Mouse (Mus musculus) right cerebral cortex, postnatal 14 days (tissue): ENCODE results near the gene Cacna1h.

Experiments
- DNase-seq: peaks from one replicate; pipeline ENCODE4 v3.0.0; 2022

Gene Cacna1h

DNA sequence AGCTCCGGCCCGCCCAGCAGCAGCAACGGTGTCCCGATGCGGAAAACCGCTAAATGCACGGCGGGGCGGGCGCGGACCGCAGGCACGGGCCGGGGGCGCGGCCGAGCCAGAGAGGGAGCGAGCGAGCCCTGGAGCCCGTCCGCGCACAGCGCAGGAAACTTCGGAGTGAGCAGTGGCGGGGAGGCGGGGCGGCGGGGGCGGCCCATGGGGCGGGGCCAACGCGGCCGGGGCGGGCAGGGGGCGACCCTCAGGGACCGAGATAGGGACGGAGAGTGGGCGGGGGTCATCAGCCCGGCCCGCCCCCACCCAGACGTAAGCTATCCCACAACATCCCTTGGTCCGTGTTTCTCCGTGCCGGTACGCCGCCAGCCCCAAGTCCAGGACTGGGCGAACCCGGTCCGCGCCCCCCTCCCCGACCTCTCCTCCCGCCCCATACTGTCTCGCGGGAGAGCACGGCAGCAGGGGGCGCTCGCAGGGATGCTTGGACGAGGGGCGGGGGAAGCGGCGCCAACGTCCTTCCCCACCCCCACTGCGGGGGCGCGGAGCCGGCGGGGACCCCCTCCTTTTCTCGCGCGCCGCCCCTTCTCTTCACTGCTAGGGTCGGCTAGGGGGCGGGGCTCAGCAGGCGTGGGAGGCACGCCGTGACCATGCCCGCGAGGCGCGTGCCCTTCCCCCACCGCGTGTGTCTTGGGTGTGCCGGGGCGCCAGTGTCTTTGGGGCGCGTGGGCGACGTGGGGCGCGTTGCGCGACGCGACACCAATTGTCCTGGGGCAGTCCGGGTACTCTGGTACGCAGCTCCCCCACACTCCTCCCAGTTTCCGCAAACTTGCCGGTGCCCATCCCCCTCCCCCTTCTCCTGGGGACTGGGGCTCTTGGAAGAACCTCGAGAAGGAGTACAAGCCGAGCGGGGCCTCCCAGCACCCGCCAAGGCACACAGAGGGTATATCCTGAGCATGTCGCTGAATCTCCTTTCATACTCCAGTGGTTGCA, at the start of gene Cacna1h:
TSS of gene Cacna1h (minus strand) at position 167 of the 990 bp plus-strand sequence.
- peak; percentile 90 for DNase-seq

DNA sequence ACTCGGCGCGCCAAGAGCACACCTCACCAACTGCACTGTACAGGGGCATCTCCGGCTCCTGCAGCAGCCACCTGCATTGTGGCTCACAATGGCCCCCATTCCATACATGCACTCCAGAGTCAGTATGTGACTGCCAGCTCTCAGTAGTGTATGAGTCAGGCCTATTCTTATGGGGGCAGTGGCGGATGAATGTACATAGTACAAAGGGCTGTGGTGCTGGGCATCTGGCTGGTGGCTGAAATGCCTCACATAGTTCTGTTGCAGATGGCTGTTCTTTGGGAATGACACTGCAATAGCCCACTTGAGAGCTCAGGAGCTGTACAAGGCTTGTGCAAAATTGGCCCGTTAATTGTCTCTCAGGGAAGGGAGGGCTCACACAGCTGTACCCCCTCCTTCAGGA, 48.5 kb upstream of the Cacna1h start:
- DNase-seq: no peak

DNA sequence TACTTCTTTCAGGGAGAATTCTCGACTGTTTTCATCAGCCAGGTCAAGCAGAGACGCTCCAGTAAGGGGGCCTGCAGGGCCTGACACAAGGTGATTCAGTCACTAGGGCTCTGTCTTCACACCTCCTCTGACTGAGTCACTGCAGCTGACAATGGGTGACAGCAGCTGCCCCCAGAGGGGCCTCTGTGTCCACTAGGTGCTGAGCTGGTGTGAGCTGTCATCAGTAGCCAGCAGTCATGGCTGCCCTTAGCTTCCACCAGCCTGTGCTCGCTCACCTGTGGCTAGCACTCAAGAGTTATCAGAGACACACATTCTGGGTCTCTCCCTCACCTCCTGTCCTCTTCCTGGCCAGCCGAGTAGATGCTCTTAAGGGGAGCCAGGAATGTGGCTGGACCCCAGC, 47.2 kb upstream of the Cacna1h start:
- DNase-seq: no peak

DNA sequence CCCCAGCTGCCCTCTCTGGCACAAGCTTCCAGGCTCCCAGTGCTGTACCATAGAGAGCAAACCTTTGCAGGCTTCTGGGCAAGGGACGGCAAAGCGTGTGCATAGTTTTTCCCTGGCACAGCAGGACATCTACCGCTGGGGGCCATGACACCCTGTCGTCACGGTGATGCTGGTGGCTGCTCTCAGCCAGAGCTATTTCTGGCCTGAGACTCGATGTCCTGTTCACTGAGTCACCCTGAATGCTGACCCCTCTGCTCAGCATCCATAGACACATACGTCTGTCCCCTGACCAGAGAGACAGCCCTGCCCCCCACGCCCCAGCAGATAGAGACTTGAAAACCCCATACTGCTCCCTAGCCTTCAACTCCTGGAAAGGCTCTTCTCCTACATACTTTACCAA, 46.6 kb upstream of the Cacna1h start:
- no peak for DNase-seq

GRCm38 (mm10) chr17:25475946-25476744, 42.6 kb upstream of the Cacna1h start:
- peak; percentile 50 for DNase-seq

- DNase-seq: peak; percentile 57
Measured at GRCm38 (mm10) chr17:25474330-25475077, 40.9 kb upstream of the Cacna1h start.

- no peak for DNase-seq
Measured at GRCm38 (mm10) chr17:25472044-25472443, 38.5 kb upstream of the Cacna1h start.

GRCm38 (mm10) chr17:25471418-25471817, 37.8 kb upstream of the Cacna1h start:
- peak; percentile 42 for DNase-seq

GRCm38 (mm10) chr17:25469798-25470197, 36.2 kb upstream of the Cacna1h start:
- DNase-seq: peak; percentile 71

DNA sequence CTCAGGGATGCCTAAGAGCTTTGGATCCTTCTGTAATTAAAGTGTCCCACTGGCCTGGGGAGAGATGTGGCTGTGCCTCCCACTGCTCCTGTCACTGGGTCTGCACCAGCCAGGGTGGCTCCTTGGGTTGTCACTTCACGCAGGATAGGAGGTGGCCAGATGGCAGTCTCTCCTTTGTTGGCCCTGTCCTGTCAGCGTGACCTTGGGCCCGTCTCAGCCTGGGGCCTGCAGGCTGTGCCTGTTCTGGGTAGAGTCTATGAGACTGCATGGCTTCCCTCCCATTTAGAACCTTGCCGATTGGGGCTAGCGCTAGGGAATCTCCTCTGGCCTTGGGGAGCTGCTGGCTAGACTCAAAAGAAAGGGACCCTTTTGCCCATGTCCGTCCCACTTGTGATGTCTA, 34.7 kb upstream of the Cacna1h start:
- DNase-seq: no peak

DNA sequence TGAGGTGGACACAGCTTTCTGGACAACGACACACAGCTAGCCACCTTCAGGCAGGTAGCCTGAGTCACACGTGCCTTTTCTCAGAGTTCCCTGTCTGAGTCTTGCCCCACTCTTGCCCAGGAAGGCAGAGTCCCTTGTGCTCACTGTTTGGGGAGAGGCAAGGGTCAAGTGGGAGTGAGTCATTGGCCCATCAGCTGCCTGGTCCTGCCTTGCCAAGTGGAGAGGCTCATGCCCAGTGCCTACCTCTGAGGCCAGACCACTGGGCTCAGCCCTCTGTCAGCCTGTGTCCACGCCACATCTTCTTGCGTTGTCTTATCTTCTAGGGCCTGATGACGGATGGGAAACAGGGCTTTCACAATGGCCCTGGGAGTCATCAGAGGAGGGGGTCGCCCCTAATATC, 34.2 kb upstream of the Cacna1h start:
- no peak for DNase-seq

GRCm38 (mm10) chr17:25466257-25466656, 32.7 kb upstream of the Cacna1h start:
- DNase-seq: no peak

DNA sequence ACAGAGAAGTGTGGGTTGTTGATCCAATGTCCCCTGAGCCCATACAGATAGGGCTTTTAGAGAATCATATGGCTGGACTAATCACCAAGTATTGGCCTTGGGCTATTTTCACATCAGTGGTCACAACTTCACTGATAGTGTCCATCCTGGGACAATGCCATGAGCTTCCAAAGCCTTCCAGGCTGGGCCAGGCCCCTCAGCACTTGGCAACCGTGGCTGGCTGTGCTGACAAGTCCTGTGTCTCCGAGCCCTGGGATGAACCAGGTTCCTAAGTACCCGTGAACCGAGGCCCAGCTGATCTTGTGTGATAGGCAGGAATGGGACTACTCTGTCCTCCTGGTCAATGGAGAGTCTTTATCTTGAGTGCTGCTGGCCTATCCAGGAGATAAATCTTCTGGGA, 30.5 kb upstream of the Cacna1h start:
- DNase-seq: no peak

- no peak for DNase-seq
Measured at GRCm38 (mm10) chr17:25463326-25463945, 29.9 kb upstream of the Cacna1h start.

DNA sequence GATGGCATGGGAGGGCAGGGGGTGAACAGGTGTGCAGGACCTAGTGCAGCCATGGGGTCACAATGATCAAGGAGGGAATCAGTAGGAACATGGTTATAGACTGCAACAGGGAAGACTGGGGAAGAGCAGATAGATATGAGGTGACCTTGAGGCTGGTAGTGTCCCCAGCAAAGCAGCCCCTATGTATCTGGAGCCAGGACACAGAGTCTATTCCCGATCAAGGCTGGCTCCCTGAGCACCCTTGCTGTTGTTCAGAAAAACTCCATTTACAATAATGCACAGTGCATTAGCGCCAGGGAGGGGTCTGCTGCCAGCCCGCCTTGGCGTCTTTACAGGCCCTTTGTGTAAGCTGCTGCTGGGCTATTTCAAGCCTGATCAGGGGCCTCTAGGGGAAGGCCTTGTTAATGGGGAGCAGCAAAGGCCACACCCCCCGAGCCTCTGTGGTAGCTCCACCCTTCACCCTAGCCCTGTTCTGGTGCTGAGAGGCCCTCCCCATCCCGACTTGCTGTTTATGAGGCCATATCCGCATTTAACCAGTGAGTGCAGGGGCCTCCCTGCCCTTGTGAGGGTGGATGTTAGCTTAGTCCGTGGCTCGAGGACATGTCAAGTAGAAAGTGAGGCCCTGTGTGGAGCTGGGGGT, 28.8 kb upstream of the Cacna1h start:
- DNase-seq: no peak

GRCm38 (mm10) chr17:25456540-25456939, 23.0 kb upstream of the Cacna1h start:
- peak; percentile 76 for DNase-seq

DNA sequence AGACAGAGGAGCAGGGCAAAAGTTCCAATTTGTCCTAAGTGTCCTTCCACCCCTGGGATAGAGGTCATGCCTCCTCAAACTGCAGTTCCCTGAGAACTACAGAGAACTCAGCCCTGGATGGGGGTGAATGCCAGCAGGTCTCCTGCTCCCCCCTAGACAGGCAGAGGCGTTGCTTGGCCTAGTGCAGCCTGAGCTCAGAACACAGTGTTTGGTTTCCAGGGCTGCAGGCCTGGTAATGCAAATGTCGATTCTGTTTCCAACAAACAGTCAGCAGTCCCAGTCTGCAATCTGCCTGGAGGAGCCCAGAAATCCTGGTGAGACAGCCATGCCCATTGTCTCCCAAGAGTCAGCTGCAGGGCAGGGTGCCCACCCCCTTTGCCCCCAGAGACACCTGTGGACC, 20.7 kb upstream of the Cacna1h start, which contains the start of gene Tekt4:
TSS of gene Tekt4 (plus strand) at position 344 of the 400 bp plus-strand sequence.
- no peak for DNase-seq

DNA sequence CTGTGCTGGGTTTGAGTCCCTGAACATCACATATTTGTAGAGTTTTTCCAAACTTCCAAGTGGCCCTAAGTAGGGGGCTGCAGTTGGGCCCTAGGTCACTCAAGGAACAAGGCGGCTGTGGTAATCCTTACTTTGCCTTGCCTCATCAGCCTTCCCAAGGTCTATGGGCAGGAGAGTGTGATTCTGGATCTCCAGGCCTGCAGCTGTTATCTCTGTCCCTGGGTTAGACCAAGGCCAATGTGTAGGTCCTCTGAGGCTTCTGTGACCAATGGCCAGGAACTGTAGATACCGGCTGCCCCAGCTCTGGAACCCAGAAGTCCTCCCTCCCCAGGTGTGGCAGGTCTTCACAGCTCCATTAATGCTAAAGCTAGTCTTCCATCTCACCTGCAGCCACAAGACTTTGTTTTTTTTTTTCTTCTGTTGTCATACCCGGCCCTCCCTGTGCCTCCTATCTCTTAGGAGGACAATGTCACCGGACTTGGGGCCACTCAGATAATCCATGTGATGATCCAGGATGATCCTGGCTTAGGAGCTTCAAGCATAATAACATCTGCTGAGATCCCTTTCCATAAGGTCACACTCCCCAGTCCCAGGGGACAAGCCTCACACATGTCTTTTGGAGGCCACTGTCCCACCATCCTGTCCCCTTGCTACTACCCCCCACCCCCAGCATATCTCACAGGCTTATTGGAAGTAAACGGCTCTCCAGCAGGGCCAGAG, 18.8 kb upstream of the Cacna1h start:
- DNase-seq: no peak

- no peak for DNase-seq
Measured at GRCm38 (mm10) chr17:25450329-25450728, 16.7 kb upstream of the Cacna1h start.

GRCm38 (mm10) chr17:25447865-25448264, 14.3 kb upstream of the Cacna1h start:
- no peak for DNase-seq

DNA sequence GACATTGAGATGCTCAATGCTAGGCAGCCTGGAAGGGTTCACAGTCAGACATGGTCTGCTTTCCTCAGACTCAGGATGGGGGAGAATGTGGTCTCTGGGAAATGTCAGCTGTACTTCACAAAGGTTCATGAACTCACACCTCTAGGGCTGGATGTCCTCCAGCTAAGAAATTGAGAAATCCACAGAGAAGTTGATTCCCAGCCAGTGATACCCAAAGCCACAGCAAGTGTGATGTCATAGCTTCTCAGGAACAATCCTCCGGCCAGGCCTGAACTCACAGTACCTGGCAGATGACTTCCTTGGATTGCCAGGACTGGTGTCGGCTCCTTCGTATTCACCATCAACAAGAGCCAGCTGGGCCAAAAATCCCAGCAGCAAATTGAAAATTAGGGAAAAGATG, 12.3 kb upstream of the Cacna1h start:
- no peak for DNase-seq
